Mouse (Mus musculus) lung, embryonic 14.5 days (tissue): ENCODE data around the gene Ccdc142. TPM values are rescaled to one million over a fixed set of nuclear protein-coding genes. Genes with fewer than 3 reads are reported as not detected.
A peak's percentile ranks its signal among the peaks of the same experiment; 100 is the strongest.

Experiments used
- ATAC-seq: fragments of 200-750 bp; cut with Nextera tagmentation; 2 replicates; pipeline ENCODE4 v1.8.0; 2017; ENCODE audit warnings: mild to moderate bottlenecking, moderate TSS enrichment, moderate library complexity; ENCODE audit not compliant: insufficient read depth
- DNase-seq: peaks from one replicate; pipeline ENCODE4 v3.0.0-alpha.2; 2015
- H3K27ac ChIP-seq: fragments of 300-500 bp; sonication (generic); 2 replicates; pipeline ENCODE4 v1.5.1; 2014; ENCODE audit warnings: low read depth, mild to moderate bottlenecking, moderate library complexity
- H3K27me3 ChIP-seq: fragments of 300-500 bp; sonication (generic); 2 replicates; pipeline ENCODE4 v1.6.1; 2014; ENCODE audit warnings: low read length, control low read depth; ENCODE audit not compliant: insufficient read depth
- H3K36me3 ChIP-seq: fragments of 300-500 bp; sonication (generic); 2 replicates; pipeline ENCODE4 v1.6.1; 2014; ENCODE audit warnings: control low read depth; ENCODE audit not compliant: insufficient read depth
- H3K4me1 ChIP-seq: fragments of 300-500 bp; sonication (generic); 2 replicates; pipeline ENCODE4 v1.6.1; 2014; ENCODE audit warnings: antibody characterized with exemption, control low read depth; ENCODE audit not compliant: insufficient read depth
- H3K4me2 ChIP-seq: fragments of 300-500 bp; sonication (generic); 2 replicates; pipeline ENCODE4 v1.6.1; 2014; ENCODE audit warnings: mild to moderate bottlenecking
- H3K4me3 ChIP-seq: fragments of 300-500 bp; sonication (generic); 2 replicates; pipeline ENCODE4 v1.5.1; 2014; ENCODE audit warnings: low read depth, low read length
- H3K9ac ChIP-seq: fragments of 300-500 bp; sonication (generic); 2 replicates; pipeline ENCODE4 v1.6.1; 2014
- H3K9me3 ChIP-seq: fragments of 300-500 bp; sonication (generic); 2 replicates; pipeline ENCODE4 v1.6.1; 2016; ENCODE audit warnings: low read depth, low read length, control low read depth
- CTCF ChIP-seq: IDR thresholded peaks from 2 replicates; pipeline ENCODE4 v1.5.1; 2016; ENCODE audit warnings: antibody characterized with exemption, low read depth
- WGBS: fragments of 180-500 bp; shearing (Covaris S2); extraction: QIAGEN DNeasy Blood & Tissue Kit; methylation state at CpG from one replicate; pipeline ENCODE4 v1.1.7; 2014; 5-methylcytosine and 5-hydroxymethylcytosine counted together
- polyA plus RNA-seq: library from polyadenylated mRNA; unstranded; fragments of >200 nt; fragmentation: Nextera tagmentation; extraction: Ambion mirVana; gene quantifications from 2 replicates; pipeline ENCODE4 v1.2.1, GENCODE M21; 2014

Ccdc142 gene
- polyA plus RNA-seq, 1 experiment from 2014 or later, result 3.0 TPM

DNA sequence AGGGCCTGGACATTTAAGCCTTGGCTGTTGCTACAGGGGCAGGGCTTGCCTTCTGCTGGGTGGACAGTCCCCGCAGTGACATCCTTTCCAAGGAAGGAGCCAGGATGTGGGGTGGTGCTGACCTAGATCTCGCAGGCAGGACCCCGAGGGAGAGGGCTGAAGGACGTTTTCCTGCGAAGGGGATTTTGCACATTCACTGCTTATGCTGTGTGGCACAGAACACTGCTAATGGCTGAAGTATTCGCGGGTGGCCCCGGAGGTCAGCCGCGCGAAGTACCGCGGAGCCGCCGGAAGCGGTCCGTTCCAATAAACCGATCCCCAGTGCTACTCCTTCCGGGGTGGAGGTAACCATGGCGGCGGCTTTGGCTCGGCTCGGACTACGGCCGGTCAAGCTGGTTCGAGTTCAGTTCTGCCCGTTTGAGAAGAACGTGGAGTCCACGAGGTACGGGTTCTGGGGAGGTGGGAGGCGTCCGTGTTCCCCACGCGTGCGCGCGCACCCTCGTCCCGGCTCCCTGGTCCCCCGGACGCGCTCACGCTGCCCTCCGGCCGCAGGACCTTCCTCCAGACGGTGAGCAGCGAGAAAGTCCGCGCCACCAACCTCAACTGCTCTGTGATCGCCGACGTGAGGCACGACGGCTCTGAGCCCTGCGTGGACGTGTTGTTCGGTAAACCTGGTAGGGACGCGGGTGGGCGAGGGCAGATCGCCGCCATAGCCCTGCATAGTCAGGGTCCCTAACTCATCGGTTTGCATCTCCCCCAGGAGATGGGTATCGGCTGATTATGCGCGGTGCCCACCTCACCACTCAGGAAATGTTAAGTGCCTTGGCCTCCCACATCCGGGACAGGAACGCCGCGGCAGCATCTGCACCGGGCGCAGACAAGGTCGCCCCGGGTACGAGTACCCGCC lies 7.6 kb downstream of the Ccdc142 start, which contains the start of gene Mrpl53:
Gene Mrpl53 (plus strand): TSS at position 279 of the 907 bp plus-strand sequence.
- peak within 1 kb of the TSS; percentile 73 for H3K4me3 ChIP-seq
- H3K4me1 ChIP-seq, result 0 out of 2 replicates have a peak, but pooled peaks cover 6% of the 10 kb centered on the region
- peak; percentile 90 for DNase-seq
- peak; percentile 89 for ATAC-seq
- WGBS, result under 1% methylated on average over 76 of the region's 76 CpGs
- peak within 1 kb of the TSS; percentile 85 for H3K4me2 ChIP-seq
- H3K27ac ChIP-seq, result peak within 1 kb of the TSS; percentile 85
- no peak for TF ChIP-seq CTCF
- H3K9ac ChIP-seq, result peak within 1 kb of the TSS; percentile 88
- H3K36me3 ChIP-seq, result peaks cover 16% of the 10 kb centered on the region; the same call in 1 of the 2 replicates
- H3K27me3 ChIP-seq, result no peaks in the 10 kb centered on the region
- no peaks in the 10 kb centered on the region for H3K9me3 ChIP-seq

- Histone ChIP-seq H3K4me1 (peaks cover 12% of the 10 kb centered on the region; the same call in 1 of the 2 replicates), H3K27ac (no peak overlapping the region), H3K9me3 (no peaks in the 10 kb centered on the region), H3K36me3 (peaks cover 14% of the 10 kb centered on the region; the same call in 1 of the 2 replicates), H3K9ac (no peak overlapping the region), H3K4me3 (no peak overlapping the region), H3K27me3 (no peaks in the 10 kb centered on the region), H3K4me2 (no peak overlapping the region)
- ATAC-seq (no peak), DNase-seq (no peak)
- no peak for TF ChIP-seq CTCF
- WGBS, result 86% methylated on average over 4 of the region's 4 CpGs
Measured at GRCm38 (mm10) chr6:83111510-83112136, 10.2 kb downstream of the Ccdc142 start.

GRCm38 (mm10) chr6:83115011-83115671 lies 13.7 kb downstream of the Ccdc142 start, which contains the start of gene Mogs:
TSS of gene Mogs (plus strand) at chr6:83115496.
- DNase-seq, result peak; percentile 96
- H3K4me3 ChIP-seq, result peak within 1 kb of the TSS; percentile 89
- 1% methylated on average over 56 of the region's 58 CpGs for WGBS
- peak within 1 kb of the TSS; percentile 85 for H3K9ac ChIP-seq
- H3K4me1 ChIP-seq, result peaks cover 9% of the 10 kb centered on the region
- TF ChIP-seq CTCF, result 0 out of 2 replicates have a peak, but pooled peaks have one; percentile 27
- H3K4me2 ChIP-seq, result peak within 1 kb of the TSS; percentile 91
- peaks cover 39% of the 10 kb centered on the region for H3K36me3 ChIP-seq
- no peaks in the 10 kb centered on the region for H3K9me3 ChIP-seq
- H3K27ac ChIP-seq, result peak within 1 kb of the TSS; percentile 84
- no peaks in the 10 kb centered on the region for H3K27me3 ChIP-seq
- ATAC-seq, result peak; percentile 89

DNA sequence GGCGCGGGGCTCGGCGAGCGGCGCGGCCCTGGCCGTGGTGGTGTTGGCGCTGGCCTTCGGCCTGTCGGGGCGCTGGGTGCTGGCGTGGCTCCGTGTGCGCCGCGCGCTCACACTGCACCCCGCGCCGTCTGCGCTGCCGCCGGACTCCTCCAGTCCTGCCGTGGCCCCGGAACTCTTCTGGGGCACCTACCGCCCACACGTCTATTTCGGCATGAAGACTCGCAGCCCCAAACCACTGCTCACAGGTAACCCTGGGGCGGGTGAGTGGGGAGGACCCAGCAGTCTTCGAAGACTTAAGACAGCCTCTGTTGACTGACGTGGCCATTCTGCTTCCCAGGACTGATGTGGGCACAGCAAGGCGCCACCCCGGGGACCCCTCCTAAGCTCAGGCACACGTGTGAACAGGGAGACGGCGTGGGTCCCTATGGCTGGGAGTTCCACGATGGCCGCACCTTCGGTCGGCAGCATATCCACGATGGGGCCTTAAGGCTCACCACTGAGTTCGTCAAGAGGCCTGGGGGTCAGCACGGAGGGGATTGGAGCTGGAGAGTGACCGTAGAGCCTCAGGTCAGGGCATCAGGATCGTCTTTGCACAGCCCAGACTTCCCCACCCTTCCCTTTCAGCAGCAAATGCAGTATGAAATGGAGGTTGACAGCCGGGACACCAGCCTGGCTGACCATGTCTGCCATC lies 14.4 kb downstream of the Ccdc142 start:
- peak; percentile 62 for ATAC-seq
- peaks cover 10% of the 10 kb centered on the region for H3K4me1 ChIP-seq
- under 1% methylated on average over 48 of the region's 48 CpGs for WGBS
- peak overlapping the region; percentile 91 for H3K4me2 ChIP-seq
- TF ChIP-seq CTCF, result no peak
- H3K27me3 ChIP-seq, result no peaks in the 10 kb centered on the region
- no peaks in the 10 kb centered on the region for H3K9me3 ChIP-seq
- H3K9ac ChIP-seq, result peak overlapping the region; percentile 85
- H3K4me3 ChIP-seq, result peak overlapping the region; percentile 89
- peak overlapping the region; percentile 84 for H3K27ac ChIP-seq
- H3K36me3 ChIP-seq, result peaks cover 38% of the 10 kb centered on the region
- no peak for DNase-seq

DNA sequence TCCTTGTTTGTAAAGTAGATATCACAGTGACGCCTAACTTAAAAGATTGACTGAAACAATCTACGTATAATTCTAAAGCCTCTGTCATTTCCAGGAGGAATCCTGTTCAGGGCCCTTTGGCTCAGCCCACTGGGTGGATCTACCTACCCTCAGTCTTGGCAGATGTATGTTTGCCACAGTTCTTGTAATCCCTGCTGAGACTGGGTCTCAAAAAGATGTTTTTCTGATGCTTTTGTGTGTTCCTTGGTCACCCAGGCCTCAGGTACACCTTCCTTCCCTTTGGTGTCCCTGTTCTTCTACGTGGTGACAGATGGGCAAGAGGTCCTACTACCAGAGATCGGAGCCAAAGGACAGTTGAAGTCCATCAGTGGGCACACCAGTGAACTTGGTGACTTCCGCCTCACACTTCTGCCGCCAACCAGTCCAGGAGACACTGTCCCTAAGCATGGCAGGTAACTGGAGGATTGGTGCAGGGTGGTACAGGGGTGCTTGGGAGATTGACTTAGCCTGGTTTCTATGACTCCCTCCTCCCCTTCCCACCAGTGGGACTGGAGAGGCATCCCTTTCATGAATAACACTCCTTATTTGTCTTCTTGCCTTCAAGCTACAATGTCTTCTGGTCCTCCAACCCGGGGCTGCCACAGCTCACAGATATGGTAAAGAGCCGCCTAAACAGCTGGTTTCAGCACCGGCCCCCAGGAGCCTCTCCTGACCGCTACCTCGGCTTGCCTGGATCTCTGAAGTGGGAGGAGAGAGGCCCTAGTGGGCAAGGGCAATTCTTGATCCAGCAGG lies 15.2 kb downstream of the Ccdc142 start:
- no peaks in the 10 kb centered on the region for H3K9me3 ChIP-seq
- H3K4me1 ChIP-seq, result peaks cover 10% of the 10 kb centered on the region
- H3K27ac ChIP-seq, result peak overlapping the region; percentile 84; the same call in 1 of the 2 replicates
- DNase-seq, result no peak
- H3K27me3 ChIP-seq, result no peaks in the 10 kb centered on the region
- H3K4me2 ChIP-seq, result peak overlapping the region; percentile 91
- H3K4me3 ChIP-seq, result peak overlapping the region; percentile 89
- no peak for ATAC-seq
- peak overlapping the region; percentile 85 for H3K9ac ChIP-seq
- peaks cover 32% of the 10 kb centered on the region for H3K36me3 ChIP-seq
- 65% methylated on average over 11 of the region's 11 CpGs for WGBS
- no peak for TF ChIP-seq CTCF

GRCm38 (mm10) chr6:83117165-83117438 lies 15.7 kb downstream of the Ccdc142 start:
- DNase-seq (no peak), ATAC-seq (no peak)
- no peak for TF ChIP-seq CTCF
- Histone ChIP-seq H3K9me3 (no peaks in the 10 kb centered on the region), H3K9ac (no peak overlapping the region), H3K36me3 (peaks cover 31% of the 10 kb centered on the region), H3K27me3 (no peaks in the 10 kb centered on the region), H3K4me1 (peaks cover 10% of the 10 kb centered on the region), H3K4me2 (peak overlapping the region; percentile 91), H3K27ac (no peak overlapping the region), H3K4me3 (peak overlapping the region; percentile 89; the same call in 1 of the 2 replicates)
- WGBS, result 78% methylated on average over 4 of the region's 4 CpGs
